Mouse (Mus musculus): Measurements from ENCODE around the gene March6.

Gene March6

GRCm38 (mm10) chr15:31454096-31454860, 76.6 kb downstream of the March6 start:
- no peak for DNase-seq (ENCODE audit: low spot score in 2 of 2)

- peak; percentile 89 to 90 for DNase-seq (ENCODE audit: low spot score in 2 of 2)
Observed at GRCm38 (mm10) chr15:31453098-31453916, 77.5 kb downstream of the March6 start, which contains the start of gene Ropn1l. TSS of gene Ropn1l (minus strand) at chr15:31453737.

- DNase-seq (ENCODE audit: low spot score in 2 of 2), result no peak
Observed at GRCm38 (mm10) chr15:31452336-31453097, 78.3 kb downstream of the March6 start.

GRCm38 (mm10) chr15:31449772-31450171, 81.1 kb downstream of the March6 start:
- no peak for DNase-seq (ENCODE audit: low spot score in 2 of 2)

- no peak for DNase-seq (ENCODE audit: low spot score in 2 of 2)
Observed at GRCm38 (mm10) chr15:31447121-31447520, 83.7 kb downstream of the March6 start.

GRCm38 (mm10) chr15:31442698-31443097, 88.2 kb downstream of the March6 start:
- DNase-seq (ENCODE audit: low spot score in 2 of 2), result no peak

GRCm38 (mm10) chr15:31441996-31442395, 88.9 kb downstream of the March6 start:
- DNase-seq (ENCODE audit: low spot score in 2 of 2), result no peak

GRCm38 (mm10) chr15:31436811-31437210, 94.0 kb downstream of the March6 start:
- DNase-seq (ENCODE audit: low spot score in 2 of 2), result no peak

- no peak for DNase-seq (ENCODE audit: low spot score in 2 of 2)
Observed at GRCm38 (mm10) chr15:31436083-31436482, 94.8 kb downstream of the March6 start.

GRCm38 (mm10) chr15:31433768-31434167, 97.1 kb downstream of the March6 start:
- DNase-seq (ENCODE audit: low spot score in 2 of 2), result no peak

- peak in 1 of 2 experiments; percentile 4 for DNase-seq (ENCODE audit: low spot score in 2 of 2)
Observed at GRCm38 (mm10) chr15:31431847-31432246, 99.0 kb downstream of the March6 start.

GRCm38 (mm10) chr15:31430014-31430413, 100.8 kb downstream of the March6 start:
- no peak for DNase-seq (ENCODE audit: low spot score in 2 of 2)

- no peak for DNase-seq (ENCODE audit: low spot score in 2 of 2)
Observed at GRCm38 (mm10) chr15:31429429-31429828, 101.4 kb downstream of the March6 start.

- no peak for DNase-seq (ENCODE audit: low spot score in 2 of 2)
Observed at GRCm38 (mm10) chr15:31428571-31428970, 102.3 kb downstream of the March6 start.

- DNase-seq (ENCODE audit: low spot score in 2 of 2), result no peak
Observed at GRCm38 (mm10) chr15:31427390-31427789, 103.5 kb downstream of the March6 start.

- no peak for DNase-seq (ENCODE audit: low spot score in 2 of 2)
Observed at GRCm38 (mm10) chr15:31426066-31426706, 104.7 kb downstream of the March6 start.

GRCm38 (mm10) chr15:31422649-31423369, 108.0 kb downstream of the March6 start:
- no peak for DNase-seq (ENCODE audit: low spot score in 2 of 2)

GRCm38 (mm10) chr15:31419037-31419436, 111.8 kb downstream of the March6 start:
- no peak for DNase-seq (ENCODE audit: low spot score in 2 of 2)

GRCm38 (mm10) chr15:31418686-31419024, 112.2 kb downstream of the March6 start:
- DNase-seq (ENCODE audit: low spot score in 2 of 2), result no peak

GRCm38 (mm10) chr15:31417796-31418685, 112.8 kb downstream of the March6 start:
- DNase-seq (ENCODE audit: low spot score in 2 of 2), result peak in 1 of 2 experiments; percentile 26
